Mouse (Mus musculus): ENCODE data around the gene Tango2.

DNA sequence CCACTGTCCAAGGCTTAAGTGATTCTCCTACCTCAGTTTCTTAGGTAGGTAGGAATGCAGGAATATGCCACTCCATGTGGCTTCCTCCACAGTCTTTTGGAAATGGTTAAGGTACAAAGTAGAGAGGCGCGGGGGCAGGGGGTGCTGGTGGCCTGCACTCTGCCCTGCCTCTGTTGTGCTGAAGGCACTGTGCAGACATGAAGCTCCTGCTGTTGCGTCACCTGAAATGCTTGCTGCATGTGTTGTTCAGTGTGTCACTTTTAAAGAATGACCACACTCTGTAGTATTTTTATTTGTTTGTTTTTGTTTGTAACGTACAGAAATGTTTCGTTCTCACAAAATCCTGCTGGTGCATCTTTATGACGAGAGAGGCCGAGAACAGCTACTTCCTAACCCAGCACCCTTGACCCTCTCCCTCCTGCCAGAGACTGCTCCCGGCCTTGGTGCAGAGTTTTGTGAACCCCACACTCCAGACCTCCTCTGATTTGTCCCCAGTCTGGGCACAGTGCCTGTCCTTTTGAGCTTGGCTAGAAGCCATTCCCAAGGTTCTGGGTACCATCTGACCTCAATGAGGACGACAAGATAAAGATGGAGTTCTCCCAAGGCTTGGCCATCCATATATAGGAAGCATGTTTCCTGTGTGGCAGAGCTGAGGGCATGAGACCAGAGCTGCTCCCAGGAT is 35.3 kb upstream of the Tango2 start:
- TF ChIP-seq NANOG (IDR thresholded peaks at IDR 0.05; ENCODE audit: borderline replicate concordance, low read length) (no peak), CTCF (conservative IDR thresholded peaks at IDR 0.05; ENCODE audit: low read length) (no peak), POU5F1 (IDR thresholded peaks at IDR 0.05; ENCODE audit: borderline replicate concordance, low read length) (no peak)

All from E14TG2a.4 (cell line).